Mouse (Mus musculus): Measurements from ENCODE around the gene Lipc. TPM values are rescaled to one million over a fixed set of nuclear protein-coding genes. Genes with fewer than 3 reads are reported as not detected.

Gene Lipc
- total RNA-seq, 4 experiments from 2014 or later = 0.22 to 0.25 TPM; not detected in 2

DNA sequence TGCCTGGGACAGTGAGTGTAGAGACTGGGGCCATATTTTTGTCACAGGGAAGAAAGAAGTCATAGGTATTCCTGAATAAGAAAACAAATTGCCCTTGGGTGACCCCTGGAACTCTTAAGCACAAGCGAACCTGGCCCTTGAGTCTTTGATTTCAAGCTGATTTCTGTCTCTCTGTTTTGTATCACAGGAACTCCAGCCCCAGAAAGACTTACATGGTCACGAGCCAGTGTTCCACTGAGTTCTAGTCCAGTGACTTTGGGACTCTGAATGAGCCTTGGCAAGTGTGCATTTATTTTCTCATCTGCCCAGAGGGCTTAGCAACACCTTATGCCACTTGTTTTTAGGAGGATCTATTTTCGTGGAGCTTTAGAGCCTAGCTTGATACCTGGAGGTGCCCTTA lies 5.7 kb upstream of the Lipc start:
- DNase-seq (ENCODE audit: low spot score in 2 of 2) = no peak

DNA sequence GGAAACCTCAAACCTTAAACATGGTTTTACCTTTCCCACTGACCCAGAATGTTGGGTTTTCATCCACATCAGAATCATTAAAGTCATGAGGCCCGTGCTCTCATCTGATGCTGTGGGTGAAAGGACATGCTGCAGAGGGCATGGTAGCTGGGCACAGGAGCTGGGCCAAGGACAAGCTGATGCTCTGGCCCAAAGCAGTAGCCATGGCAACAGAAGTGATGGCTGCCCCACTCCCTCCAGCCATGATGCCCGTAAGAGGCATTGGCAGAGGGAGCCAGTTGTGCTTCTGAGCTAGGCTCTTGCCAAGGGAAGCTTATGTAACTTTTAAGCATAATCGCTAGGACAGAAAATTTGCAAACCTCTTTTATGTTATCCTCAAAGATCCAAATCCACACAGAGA lies 2.2 kb upstream of the Lipc start:
- no peak for DNase-seq (ENCODE audit: low spot score in 2 of 2)

DNA sequence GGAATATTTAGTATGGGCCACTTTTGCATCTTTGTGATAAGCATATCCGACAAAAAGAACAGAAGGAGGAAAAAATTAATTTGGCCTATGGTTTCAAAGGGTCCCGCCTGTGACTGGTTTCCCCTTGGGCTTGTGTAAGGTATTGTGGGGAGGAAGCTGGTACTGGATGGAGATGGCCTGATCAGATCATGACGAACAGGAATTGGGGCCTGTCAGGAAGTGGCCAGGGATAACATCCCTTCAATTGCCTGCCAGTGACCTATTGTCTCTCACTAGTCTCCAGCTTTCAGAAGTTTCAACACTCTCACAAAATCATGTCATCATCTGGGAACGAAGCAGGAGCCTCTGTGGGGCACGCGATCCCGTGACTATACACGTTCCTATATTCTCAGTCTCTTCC lies 2.7 kb downstream of the Lipc start:
- no peak for DNase-seq (ENCODE audit: low spot score in 2 of 2)

DNA sequence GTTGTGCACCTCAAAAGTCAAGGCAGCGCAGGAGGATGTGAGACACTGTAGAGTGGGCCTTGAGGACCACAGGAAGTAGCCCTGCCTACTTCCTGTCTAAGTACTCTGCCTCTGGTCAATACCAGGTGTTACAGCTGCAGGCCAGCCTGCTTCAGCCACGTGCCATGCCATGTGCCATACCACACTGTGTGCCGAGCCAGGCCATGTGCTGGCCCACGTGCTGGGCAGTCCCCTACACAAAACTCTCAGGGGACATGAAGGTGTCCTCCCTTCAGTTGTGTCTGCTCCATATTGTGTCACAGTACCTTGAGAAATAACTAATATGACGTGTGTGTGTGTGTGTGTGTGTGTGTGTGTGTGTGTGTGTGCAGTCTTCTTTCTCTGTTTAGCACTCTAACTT lies 4.7 kb downstream of the Lipc start:
- DNase-seq (ENCODE audit: low spot score in 2 of 2) = no peak

DNA sequence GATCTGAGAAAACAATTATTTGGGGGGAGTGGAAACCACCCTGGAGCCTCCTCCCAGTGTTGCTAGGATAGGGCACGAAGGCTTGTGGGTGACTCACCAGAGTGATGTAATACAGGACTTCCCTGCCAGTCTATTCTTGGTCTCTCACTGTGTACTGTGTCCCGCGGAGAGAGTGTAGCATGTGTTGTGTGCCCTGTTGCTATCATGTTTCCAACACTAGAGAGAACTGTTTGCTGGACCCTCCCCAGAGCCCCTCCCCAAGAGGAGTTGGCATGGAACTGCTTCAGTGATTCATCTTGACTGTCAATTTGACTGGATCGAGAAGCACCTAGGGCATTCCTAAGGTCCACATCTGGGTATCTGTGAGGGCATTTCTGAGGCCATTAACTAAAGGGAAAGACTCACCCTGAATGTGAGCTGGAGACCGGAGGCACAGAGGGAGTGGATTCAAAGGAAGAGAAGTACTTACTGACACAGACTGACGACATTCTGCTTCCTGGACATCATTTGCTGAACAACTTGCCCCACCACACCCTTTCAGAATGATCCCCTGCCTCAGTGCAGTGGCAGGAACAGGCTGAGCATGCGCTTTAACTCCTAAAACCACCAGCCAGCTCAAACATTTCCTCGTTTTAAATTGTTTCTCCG lies 9.2 kb downstream of the Lipc start:
- DNase-seq (ENCODE audit: low spot score in 2 of 2) = no peak

DNA sequence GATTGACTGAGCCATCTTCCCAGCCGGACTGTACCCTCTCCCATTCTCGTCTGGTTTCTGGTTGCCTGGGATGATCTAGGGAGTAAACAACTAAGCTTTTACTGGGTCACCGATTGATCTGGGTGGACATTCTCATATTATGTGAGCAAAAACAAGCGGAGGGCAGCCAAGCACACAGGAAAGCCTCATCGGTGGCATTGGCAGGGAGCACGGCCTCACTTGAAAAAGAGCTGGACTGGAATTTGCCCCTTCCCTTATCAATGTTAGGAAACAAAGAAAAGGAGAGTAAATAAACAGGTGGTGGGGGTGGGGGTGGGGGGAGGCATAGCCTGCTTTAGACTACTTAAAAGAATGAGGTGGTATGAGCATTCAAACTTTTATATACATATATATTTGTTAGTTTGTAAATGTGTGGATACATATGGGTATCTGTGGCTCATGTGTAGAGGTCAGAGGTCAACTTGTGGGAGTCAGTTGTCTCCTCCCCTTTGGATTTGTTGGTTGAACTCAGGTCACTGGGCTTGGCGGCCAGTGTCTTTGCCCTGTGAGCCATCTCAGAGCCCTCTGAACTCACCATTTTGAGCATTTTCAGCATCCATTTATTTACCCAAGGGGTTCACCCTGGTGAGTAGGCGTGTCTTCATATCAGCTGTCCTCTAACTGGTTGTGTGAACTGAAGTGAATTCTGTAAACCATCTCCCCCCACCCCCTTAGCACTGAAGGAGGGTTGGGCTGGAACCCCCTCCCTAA lies 12.1 kb downstream of the Lipc start:
- DNase-seq (ENCODE audit: low spot score in 2 of 2) = no peak

DNA sequence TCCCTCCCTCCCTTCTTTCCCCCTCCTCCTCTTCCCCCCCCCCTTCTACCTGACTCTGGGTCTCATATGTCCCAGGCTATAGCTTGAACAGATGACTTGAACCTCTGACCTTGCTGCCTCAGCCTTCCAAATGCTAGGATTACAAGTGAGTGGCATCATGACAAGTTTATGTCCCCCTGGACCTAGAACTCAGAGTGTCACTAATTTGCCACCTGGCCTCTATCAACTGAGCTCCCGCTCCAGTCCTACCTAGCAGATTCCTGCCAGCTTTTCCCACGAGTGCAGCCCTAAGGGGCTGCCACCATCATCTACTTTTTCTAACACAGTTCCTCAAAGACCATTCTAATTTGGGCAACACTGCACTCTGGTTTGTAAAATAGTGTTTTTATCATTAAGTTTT lies 13.2 kb downstream of the Lipc start:
- no peak for DNase-seq (ENCODE audit: low spot score in 2 of 2)

DNA sequence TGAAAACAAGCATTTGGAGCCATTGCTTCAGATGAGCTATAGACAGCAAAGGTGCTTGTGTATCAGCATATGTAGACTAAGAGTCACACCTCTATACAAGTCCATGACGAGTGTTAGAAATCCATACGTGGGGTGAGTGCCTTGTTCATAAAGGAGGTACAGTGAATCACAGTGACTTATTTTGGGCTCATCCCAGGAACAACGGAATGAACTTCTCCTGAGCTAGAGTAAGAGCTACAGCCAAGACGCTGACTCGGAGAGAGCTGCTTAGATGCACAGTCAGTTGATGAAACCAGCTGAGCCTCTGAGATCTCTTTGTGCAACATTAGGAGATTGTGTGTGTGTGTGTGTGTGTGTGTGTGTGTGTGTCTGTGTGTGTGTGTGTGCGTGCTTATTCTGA lies 13.9 kb downstream of the Lipc start:
- DNase-seq (ENCODE audit: low spot score in 2 of 2) = no peak

DNA sequence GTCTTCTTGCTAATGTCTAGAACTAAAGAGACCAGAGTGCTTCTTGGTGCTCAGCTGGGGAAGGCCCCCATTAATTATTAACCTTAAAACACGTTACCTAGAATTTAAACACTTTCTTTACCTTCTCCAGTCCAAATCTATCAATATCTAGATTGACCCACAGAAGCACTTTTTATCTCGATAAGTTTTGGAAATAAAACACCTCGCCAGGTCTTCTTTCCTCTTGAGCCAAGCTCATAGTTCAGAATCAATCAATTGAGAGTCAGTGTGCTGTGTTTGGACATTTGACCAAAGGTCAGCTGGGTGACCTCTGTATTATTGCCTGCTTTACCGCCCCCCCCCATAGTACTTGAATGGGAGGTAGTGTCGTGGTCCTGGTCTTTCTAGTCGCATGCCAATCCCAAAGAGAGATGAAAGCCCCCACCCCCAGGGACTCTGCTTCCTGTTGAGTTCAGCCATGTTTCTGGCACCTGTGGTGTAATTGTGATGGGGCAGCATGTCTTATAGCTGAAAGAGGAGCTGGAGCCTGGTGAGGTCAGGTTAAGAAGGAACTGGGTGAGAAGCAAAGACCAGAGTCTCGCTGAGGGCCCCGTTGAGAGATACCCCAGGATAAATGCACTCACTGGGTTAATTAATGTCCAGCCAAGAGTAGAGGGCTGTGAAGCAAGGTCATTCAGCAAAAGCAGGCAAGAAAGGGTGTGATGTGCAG lies 17.3 kb downstream of the Lipc start:
- DNase-seq (ENCODE audit: low spot score in 2 of 2) = no peak

DNA sequence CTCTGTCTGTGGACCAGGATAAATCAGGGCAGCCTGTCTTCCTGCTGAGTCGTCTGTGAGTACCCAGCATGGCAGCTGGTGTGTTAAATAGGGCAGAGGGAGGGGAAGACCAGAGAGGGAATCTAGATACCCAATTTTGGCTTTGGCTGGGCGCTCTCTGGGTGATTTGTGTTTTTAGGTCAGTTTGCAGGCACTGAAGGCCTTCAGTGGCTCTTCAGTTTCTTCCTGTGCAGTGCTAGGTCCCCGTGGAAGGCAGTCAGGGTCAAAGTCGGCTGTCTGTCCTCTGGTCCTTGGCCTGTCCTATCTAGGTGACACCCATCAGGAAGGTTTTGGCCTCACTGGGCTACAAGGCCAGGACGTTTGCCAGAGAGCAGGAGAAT lies 21.4 kb downstream of the Lipc start:
- no peak for DNase-seq (ENCODE audit: low spot score in 2 of 2)

DNA sequence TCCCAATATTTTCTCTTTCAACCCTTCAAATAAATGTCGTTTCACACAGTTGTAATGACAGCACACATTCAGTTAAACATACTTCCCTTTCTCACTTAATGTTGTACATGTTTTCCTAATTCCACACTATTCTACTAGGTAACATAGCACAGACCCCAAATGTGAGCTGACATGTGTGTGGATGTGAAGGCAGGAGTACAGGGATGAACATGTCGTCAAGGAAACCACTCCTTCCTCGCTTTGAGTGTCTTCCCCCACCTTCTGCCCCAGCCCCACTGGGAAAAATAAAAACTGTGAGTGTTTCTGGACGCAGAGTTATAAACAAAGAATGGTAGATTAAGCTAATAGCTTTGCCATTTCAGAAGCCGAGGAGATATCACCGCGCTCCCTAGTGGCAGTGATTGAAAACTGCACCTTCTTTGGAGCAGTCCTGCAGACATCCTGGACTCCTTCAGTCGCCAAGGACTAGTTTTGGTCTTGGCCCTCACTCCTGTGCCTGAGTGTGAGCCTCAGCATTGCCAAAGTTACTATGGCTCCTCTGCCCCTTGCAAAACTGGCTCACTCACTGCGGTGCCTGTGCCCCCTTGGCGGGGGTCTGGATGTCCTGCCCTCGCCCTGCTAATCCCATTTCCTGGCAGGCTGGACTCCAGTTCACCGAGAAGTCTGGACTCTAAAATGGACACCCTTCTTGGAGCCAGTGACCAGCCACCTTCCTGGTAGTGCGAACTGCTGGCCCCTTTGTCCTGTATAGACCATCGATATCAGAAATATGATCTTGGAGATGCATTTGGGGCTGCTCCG lies 22.0 kb downstream of the Lipc start:
- DNase-seq (ENCODE audit: low spot score in 2 of 2) = no peak

DNA sequence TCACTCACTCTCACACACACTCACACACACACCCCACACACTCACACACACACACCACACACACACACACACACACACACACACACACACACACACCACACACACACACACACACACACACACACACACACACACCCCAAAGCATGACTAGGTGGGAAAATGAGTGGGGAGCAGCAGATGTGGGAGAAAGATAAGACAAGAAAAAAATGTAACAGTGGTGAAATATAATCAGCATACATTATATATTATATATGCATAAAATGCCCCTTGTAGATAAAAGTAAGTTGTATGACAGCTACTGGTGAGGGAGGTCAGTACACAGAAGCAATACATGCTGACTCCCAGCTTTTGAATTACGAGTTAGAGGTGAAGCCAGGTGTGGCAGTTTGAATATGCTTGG lies 23.6 kb downstream of the Lipc start:
- no peak for DNase-seq (ENCODE audit: low spot score in 2 of 2)

DNA sequence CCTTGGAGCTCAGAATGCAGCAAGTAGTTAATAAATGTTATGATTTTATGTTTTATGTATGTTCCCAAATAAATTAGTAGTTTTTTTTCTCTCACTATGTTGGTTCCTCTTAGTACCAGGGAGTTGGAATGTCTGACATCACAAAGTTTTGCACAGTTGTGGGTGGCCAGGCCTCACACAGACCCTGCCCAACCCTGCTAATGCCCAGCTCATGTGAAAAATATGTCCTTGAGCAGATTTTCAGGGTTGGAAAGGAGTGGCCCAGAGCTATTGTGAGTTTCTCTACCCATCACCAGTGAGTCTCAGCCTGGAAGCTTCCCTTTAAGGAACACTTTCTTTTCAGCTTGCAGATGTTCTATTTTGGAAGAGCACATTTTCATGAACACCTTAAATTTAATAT lies 24.3 kb downstream of the Lipc start:
- DNase-seq (ENCODE audit: low spot score in 2 of 2) = no peak

DNA sequence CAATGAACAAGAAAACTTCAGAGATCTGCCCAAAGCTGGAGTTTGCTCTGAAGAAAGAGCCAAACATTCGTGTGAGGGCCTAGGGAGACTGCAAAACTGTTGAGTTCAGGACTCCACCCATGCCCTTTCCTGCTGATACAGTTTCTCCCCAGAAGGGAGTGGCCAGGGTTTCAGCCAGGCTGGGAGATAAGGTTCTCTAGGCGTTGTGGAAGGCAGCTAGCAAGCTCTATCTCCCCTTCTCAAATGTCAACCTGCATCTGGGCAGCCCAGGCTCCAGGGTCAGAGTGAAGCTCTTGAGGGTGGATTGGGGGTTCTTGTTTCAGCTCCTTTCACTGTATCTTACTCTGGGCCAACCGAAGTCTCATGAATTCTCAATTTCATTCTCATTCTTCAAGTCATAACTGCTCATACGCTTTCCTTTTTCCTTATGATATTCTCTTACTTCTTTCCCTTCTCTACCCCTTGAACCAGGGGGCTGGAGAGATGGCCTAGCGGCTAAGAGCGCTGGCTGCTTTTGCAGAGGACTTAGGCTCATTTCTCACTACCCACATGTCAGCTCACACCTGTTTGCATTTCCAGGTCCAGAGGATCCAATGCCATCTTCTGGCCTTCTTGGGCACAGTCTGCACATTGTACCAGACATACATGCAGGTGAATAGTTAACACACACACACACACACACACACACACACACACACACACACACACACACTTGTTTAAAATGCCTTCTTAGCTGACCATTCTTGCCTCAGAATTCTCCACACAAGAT lies 25.0 kb downstream of the Lipc start:
- DNase-seq (ENCODE audit: low spot score in 2 of 2) = no peak

DNA sequence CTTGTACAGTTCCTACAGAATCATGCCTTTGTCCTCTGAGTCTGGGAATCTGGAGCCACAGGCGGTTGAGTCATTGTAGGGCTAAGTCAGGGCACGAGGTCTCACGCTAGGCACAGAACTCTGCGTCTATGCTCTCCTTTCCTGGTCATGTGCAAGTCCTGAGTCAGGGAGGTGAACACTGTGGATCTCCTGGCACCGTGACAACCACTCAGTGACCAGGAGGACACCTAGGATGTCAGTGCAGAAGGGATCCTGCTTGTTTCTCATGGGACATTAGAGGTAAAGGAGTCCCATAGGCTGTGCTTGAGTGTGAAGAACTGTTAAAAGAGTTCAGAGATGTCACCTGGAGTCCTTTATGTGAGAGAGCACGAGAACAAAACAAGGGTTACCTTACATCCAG lies 26.8 kb downstream of the Lipc start:
- no peak for DNase-seq (ENCODE audit: low spot score in 2 of 2)

DNA sequence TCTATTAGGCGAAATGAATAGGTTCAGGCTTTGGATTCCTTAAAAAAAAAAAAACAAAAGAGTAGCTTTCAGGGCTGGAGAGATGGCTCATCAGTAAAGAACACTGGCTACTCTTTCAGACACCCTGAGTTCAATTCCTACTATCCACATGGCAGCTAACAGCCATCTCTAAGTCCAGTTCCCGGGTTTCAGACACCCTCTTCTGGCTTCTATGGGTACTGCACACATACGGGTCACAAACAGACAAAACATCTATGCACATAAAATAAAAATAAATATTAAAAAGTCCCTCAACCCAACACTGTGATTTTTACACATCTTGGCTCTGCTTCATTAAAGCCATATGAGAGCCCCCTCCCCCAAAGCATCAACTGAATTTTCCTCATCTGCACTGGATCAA lies 27.3 kb downstream of the Lipc start:
- DNase-seq (ENCODE audit: low spot score in 2 of 2) = no peak

DNA sequence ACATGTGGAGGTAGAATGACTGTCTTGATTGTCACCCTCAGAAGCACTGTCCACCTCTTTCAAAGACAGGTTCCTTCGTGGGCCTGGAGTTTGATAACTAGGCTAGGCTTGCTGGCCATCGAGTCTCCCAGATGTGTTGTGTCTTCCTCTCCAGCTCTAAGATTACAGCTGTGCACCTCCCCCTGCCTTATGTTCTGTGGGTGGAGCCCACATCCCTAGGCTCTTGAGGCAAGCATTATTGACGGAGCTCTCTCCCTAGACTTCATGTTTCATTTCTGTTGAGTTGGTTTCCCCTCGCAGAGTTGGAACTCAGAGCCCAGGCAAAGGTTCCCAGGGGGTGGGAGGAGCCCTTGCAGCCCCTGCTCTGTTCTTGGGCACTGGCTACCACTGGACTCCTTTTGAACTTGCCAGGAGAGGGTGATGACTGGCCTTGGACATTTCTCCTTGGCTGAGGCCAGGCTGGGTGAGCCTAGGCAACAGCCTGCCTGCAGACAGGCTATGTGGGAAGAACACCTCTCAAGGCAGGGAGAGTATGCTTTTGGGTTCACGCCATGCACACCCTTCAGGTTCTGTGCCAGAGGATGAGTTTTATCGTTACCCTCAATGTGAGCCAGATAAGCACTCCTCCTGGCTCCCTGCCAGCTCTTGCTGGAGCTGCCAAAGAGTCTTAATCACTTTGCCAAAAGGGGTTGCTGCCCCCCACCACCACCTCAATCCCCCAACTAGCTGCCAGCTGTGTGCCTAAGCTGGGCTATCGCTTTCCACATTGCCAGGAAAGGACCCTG lies 30.1 kb downstream of the Lipc start:
- DNase-seq (ENCODE audit: low spot score in 2 of 2) = no peak

DNA sequence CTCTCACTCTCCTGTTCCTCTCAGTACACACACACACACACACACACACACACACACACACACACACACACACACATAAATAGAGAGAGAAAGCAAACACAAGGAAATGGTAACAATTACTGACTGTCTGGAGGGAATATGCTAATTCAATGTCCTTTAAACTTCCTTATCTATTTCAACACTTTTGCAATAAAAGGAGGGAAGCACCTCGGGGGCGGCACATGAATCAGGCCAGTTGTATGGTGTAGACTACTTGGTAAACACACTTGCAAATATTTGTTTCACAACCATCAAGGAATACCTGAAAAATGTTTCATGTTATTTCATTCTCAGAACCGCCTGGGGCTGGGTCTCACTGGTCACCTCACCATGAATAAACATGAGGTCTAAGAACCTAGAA lies 30.9 kb downstream of the Lipc start:
- no peak for DNase-seq (ENCODE audit: low spot score in 2 of 2)

DNA sequence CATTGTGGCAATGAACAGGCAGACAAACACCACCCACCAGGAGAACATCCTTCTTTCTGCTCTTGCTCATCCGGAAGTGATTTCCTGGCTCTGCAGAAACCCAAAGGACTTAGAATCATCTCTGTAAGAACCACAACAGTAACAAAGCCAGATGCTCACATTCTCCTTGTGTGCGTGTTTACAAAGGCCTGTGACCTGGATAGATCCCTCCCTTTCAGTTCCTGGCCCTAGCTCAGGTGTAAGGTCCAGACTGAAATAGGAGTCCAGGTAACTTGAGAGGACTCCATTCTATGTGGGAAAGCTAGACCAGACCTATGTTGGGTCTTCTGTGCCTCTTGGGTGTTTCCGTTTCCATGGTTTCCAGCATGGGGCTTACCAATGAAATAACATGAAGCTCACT lies 32.8 kb downstream of the Lipc start:
- no peak for DNase-seq (ENCODE audit: low spot score in 2 of 2)

DNA sequence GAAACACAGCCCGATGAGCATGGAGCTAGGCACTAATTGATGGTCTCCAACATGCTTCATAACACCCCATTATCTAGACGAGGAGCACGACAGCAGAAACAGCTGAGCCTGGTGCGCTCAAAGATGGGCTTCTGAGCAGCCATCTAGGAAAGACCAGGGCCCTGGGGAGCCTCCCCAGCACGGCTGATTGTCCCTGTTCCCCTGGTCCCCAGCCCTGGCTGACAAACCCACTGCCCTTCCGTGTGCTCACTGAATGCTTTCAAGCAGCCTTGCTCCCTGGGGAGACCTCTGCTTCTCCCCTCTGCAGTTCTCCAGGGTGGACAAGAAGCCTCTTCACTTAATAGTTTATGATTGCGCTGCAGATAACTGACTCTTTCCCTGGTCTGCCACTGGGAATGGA lies 35.5 kb downstream of the Lipc start:
- DNase-seq (ENCODE audit: low spot score in 2 of 2) = no peak

DNA sequence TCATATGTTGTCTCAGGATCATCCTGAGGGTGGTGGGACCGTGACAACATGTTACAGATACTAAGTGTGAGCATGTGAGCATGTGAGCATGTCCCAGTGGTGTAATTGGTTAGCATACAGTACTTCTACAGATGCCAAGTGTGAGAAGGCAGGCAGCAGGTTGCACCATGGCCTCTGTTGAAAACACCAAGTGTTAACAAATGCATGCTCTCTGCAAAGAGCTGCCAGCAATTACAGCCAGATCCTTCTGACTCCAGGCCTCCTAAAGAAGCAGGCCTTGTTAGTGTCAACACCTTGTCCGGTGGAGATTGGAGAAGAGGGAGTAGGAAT lies 36.7 kb downstream of the Lipc start:
- DNase-seq (ENCODE audit: low spot score in 2 of 2) = no peak

Data from left cerebral cortex, adult 8-10 months (tissue).